Mouse (Mus musculus): ENCODE results near the gene Rufy3. TPM values are rescaled to one million over a fixed set of nuclear protein-coding genes. Genes with fewer than 3 reads are reported as not detected.

Rufy3 gene
- total and polyA plus RNA-seq, 3 experiments = 13.6 to 22.3 (median 17.4) TPM

DNA sequence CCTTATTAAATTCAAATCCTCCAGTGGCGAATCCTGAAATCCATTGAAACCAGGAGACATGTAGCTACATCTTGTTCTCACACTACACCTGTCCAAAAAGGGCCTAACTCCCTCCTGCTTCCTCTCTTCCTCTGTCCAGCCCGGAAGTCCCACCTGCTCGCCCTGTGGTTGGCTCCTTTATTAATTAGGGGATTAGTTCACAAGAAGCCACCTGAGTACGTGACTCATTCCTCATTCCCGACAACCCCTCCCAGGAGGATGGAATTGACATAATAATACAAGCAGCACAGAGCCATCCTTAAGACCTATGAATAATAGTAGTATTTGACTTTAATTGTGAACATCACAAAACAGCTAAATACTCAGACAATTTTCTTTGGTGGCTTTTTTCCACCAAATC, 69.2 kb downstream of the Rufy3 start:
- H3K27me3 ChIP-seq (replicated peaks) = no peaks in the 10 kb centered on the region
- H3K36me3 ChIP-seq (replicated peaks in 1 of 2; ENCODE audit: control insufficient read depth in 1 of 2, insufficient read depth in 1 of 2, low read length in 1 of 2) = peaks cover 28 to 60% of the 10 kb centered on the region in 2 experiments
- in situ Hi-C loops (cut with MboI; ENCODE audit: low pct_ligation_motif_present, low pct_unique_long_range_greater_than_20kb, low sequenced_read_pairs) = no loop called here
- H3K4me3 ChIP-seq (replicated peaks in 1 of 3; ENCODE audit: low read depth in 2 of 3, low read length in 2 of 3, poor library complexity in 1 of 3) = no peak overlapping the region
- H3K9me3 ChIP-seq (replicated peaks; ENCODE audit: low read length) = no peaks in the 10 kb centered on the region
- no peak overlapping the region for H3K9ac ChIP-seq (ENCODE audit: insufficient read depth, low read depth)
- no peak overlapping the region for H3K4me2 ChIP-seq (ENCODE audit: insufficient read depth, low read depth, poor library complexity, severe bottlenecking)
- dilution Hi-C loops (cut with MboI; ENCODE audit: extremely low pct_ligation_motif_present, extremely low pct_unique_long_range_greater_than_20kb, low sequenced_read_pairs) = no loop called here
- no peaks in the 10 kb centered on the region for H3K79me2 ChIP-seq (replicated peaks; ENCODE audit: control insufficient read depth, extremely low read depth, insufficient read depth, poor library complexity, severe bottlenecking)
- TF ChIP-seq BHLHE40 (IDR thresholded peaks at IDR 0.05; ENCODE audit: low read depth, low read length) (no peak), MAFK (IDR thresholded peaks at IDR 0.05; ENCODE audit: insufficient replicate concordance, low read length) (no peak), ZNF384 (IDR thresholded peaks at IDR 0.05; ENCODE audit: low read depth, low read length) (no peak), EP300 (IDR thresholded peaks at IDR 0.05; ENCODE audit: low read length) (no peak), KAT2A (IDR thresholded peaks at IDR 0.05; ENCODE audit: insufficient replicate concordance, low read length) (no peak), MEF2A (IDR thresholded peaks at IDR 0.05; ENCODE audit: borderline replicate concordance, low read depth, low read length) (no peak), JUND (conservative IDR thresholded peaks at IDR 0.05; ENCODE audit: low read depth, low read length) (no peak), USF2 (conservative IDR thresholded peaks at IDR 0.05; ENCODE audit: low read depth, low read length) (no peak), JUN (IDR thresholded peaks at IDR 0.05; ENCODE audit: insufficient read depth, low read depth, low read length) (no peak), ZKSCAN1 (IDR thresholded peaks at IDR 0.05; ENCODE audit: borderline replicate concordance, low read depth, low read length) (no peak), MXI1 (IDR thresholded peaks at IDR 0.05; ENCODE audit: low read depth, low read length) (no peak), ZC3H11A (IDR thresholded peaks at IDR 0.05; ENCODE audit: low read depth, low read length) (no peak), POLR2AphosphoS2 (IDR thresholded peaks at IDR 0.05; ENCODE audit: low read depth, low read length) (no peak), ELF1 (IDR thresholded peaks at IDR 0.05; ENCODE audit: low read depth, low read length) (no peak), TCF12 (IDR thresholded peaks at IDR 0.05; ENCODE audit: low read depth, low read length) (no peak)
- DNase-seq (ENCODE audit: extremely low read depth) = no peak
- peaks cover 12 to 40% of the 10 kb centered on the region in 2 experiments for H3K4me1 ChIP-seq (ENCODE audit: control insufficient read depth in 1 of 2, insufficient read depth in 2 of 2)
- no peak overlapping the region for H3K27ac ChIP-seq (ENCODE audit: insufficient read depth, low read depth)

DNA sequence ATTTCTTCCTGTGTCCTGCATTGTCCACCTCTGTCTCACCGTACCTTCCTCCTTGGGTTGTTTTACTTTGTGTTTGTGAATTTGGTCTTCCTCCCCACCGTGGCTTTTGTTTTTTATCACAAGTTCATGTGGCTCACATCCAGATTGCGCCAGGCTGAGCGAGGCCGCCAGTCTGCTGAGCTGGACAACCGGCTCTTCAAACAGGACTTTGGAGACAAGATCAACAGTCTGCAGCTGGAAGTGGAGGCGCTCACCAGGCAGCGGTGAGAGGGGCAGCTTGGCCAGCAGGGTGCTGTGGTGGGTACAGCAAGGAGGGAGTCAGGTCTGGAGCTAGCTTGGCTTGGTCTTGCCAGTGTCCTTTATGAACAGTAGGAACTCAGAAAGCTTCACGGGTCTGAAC, 77.9 kb downstream of the Rufy3 start:
- peaks cover 45 to 81% of the 10 kb centered on the region in 2 experiments for H3K36me3 ChIP-seq (replicated peaks in 1 of 2; ENCODE audit: control insufficient read depth in 1 of 2, insufficient read depth in 1 of 2, low read length in 1 of 2)
- no peaks in the 10 kb centered on the region for H3K79me2 ChIP-seq (replicated peaks; ENCODE audit: control insufficient read depth, extremely low read depth, insufficient read depth, poor library complexity, severe bottlenecking)
- H3K9me3 ChIP-seq (replicated peaks; ENCODE audit: low read length) = no peaks in the 10 kb centered on the region
- no peak overlapping the region for H3K4me3 ChIP-seq (replicated peaks in 1 of 3; ENCODE audit: low read depth in 2 of 3, low read length in 2 of 3, poor library complexity in 1 of 3)
- no peaks in the 10 kb centered on the region for H3K27me3 ChIP-seq (replicated peaks)
- no peak for DNase-seq (ENCODE audit: extremely low read depth)
- H3K27ac ChIP-seq (ENCODE audit: insufficient read depth, low read depth) = no peak overlapping the region
- TF ChIP-seq JUN (IDR thresholded peaks at IDR 0.05; ENCODE audit: insufficient read depth, low read depth, low read length) (no peak), SIN3A (IDR thresholded peaks at IDR 0.05; ENCODE audit: low read length) (no peak), UBTF (IDR thresholded peaks at IDR 0.05; ENCODE audit: low read depth, low read length) (no peak), POLR2AphosphoS2 (IDR thresholded peaks at IDR 0.05; ENCODE audit: low read depth, low read length) (no peak), KAT2A (IDR thresholded peaks at IDR 0.05; ENCODE audit: insufficient replicate concordance, low read length) (no peak), POLR2A (IDR thresholded peaks at IDR 0.05; ENCODE audit: low read depth, low read length) (no peak), MAFK (IDR thresholded peaks at IDR 0.05; ENCODE audit: insufficient replicate concordance, low read length) (no peak), MAZ (IDR thresholded peaks at IDR 0.05; ENCODE audit: low read depth, low read length) (no peak), BHLHE40 (IDR thresholded peaks at IDR 0.05; ENCODE audit: low read depth, low read length) (no peak), GABPA (IDR thresholded peaks at IDR 0.05; ENCODE audit: insufficient replicate concordance, low read depth, low read length) (no peak), ZMIZ1 (IDR thresholded peaks at IDR 0.05; ENCODE audit: low read depth, low read length) (no peak), HCFC1 (IDR thresholded peaks at IDR 0.05; ENCODE audit: low read depth, low read length) (no peak), JUND (conservative IDR thresholded peaks at IDR 0.05; ENCODE audit: low read depth, low read length) (no peak), ZC3H11A (IDR thresholded peaks at IDR 0.05; ENCODE audit: low read depth, low read length) (no peak), MAX (IDR thresholded peaks at IDR 0.05; ENCODE audit: low read length) (no peak)
- no peak overlapping the region for H3K9ac ChIP-seq (ENCODE audit: insufficient read depth, low read depth)
- no peaks in the 10 kb centered on the region for H3K4me1 ChIP-seq (ENCODE audit: control insufficient read depth in 1 of 2, insufficient read depth in 2 of 2)
- no peak overlapping the region for H3K4me2 ChIP-seq (ENCODE audit: insufficient read depth, low read depth, poor library complexity, severe bottlenecking)
- dilution Hi-C loops (cut with MboI; ENCODE audit: extremely low pct_ligation_motif_present, extremely low pct_unique_long_range_greater_than_20kb, low sequenced_read_pairs) (no loop called here), in situ Hi-C loops (cut with MboI; ENCODE audit: low pct_ligation_motif_present, low pct_unique_long_range_greater_than_20kb, low sequenced_read_pairs) (no loop called here)

Data from CH12.LX (cell line).